Mouse (Mus musculus) cerebellum, postnatal 36 days (tissue): ENCODE data around the gene Cdh23.

Experiments used
- DNase-seq, 2 experiments: peaks; one replicate each; pipeline ENCODE4 v3.0.0; 2021 to 2022; ENCODE audit warnings: mixed read lengths in 2 of 2

Gene Cdh23

GRCm38 (mm10) chr10:60281571-60282050 lies 414.7 kb downstream of the Cdh23 start:
- DNase-seq, result no peak

- DNase-seq, result no peak
Measured at GRCm38 (mm10) chr10:60280353-60280752, 415.9 kb downstream of the Cdh23 start.

GRCm38 (mm10) chr10:60279941-60280301 lies 416.4 kb downstream of the Cdh23 start:
- DNase-seq, result peak in 1 of 2 experiments; percentile 38

GRCm38 (mm10) chr10:60279290-60279940 lies 416.9 kb downstream of the Cdh23 start:
- DNase-seq, result no peak

- DNase-seq, result no peak
Measured at GRCm38 (mm10) chr10:60278786-60279185, 417.5 kb downstream of the Cdh23 start.

- DNase-seq, result no peak
Measured at GRCm38 (mm10) chr10:60278006-60278399, 418.3 kb downstream of the Cdh23 start.

- peak; percentile 94 to 97 for DNase-seq
Measured at GRCm38 (mm10) chr10:60277207-60278005, 418.9 kb downstream of the Cdh23 start, which contains the start of gene Psap. Gene Psap, plus strand, starts transcription at chr10:60277627.

- no peak for DNase-seq
Measured at GRCm38 (mm10) chr10:60273382-60273781, 422.9 kb downstream of the Cdh23 start.

- no peak for DNase-seq
Measured at GRCm38 (mm10) chr10:60272241-60272640, 424.0 kb downstream of the Cdh23 start.

GRCm38 (mm10) chr10:60271015-60271414 lies 425.3 kb downstream of the Cdh23 start:
- DNase-seq, result no peak

GRCm38 (mm10) chr10:60269141-60270064 lies 426.9 kb downstream of the Cdh23 start:
- no peak for DNase-seq

GRCm38 (mm10) chr10:60268738-60269137 lies 427.6 kb downstream of the Cdh23 start:
- no peak for DNase-seq

- no peak for DNase-seq
Measured at GRCm38 (mm10) chr10:60266842-60267401, 429.4 kb downstream of the Cdh23 start.

- no peak for DNase-seq
Measured at GRCm38 (mm10) chr10:60265252-60265651, 431.0 kb downstream of the Cdh23 start.

- DNase-seq, result no peak
Measured at GRCm38 (mm10) chr10:60263351-60263750, 432.9 kb downstream of the Cdh23 start.

- DNase-seq, result peak in 1 of 2 experiments; percentile 51
Measured at GRCm38 (mm10) chr10:60262386-60262785, 433.9 kb downstream of the Cdh23 start.

GRCm38 (mm10) chr10:60261530-60261929 lies 434.8 kb downstream of the Cdh23 start:
- no peak for DNase-seq

GRCm38 (mm10) chr10:60260557-60261294 lies 435.6 kb downstream of the Cdh23 start:
- no peak for DNase-seq

- DNase-seq, result no peak
Measured at GRCm38 (mm10) chr10:60257261-60257825, 438.9 kb downstream of the Cdh23 start.

- no peak for DNase-seq
Measured at GRCm38 (mm10) chr10:60256088-60256487, 440.2 kb downstream of the Cdh23 start.
